Mouse (Mus musculus) frontal cortex, adult (tissue): ENCODE measurements at regions not wholly inside any gene's neighbourhood (a gene's known extent, or its start where the extent isn't known, plus 50 kb on each side); places are given as distances from the start of the nearest gene placed in this dataset.
"Not testable (repeated sequence)": the region's sequence is repeated elsewhere in the genome, so short reads cannot be mapped to it uniquely, and the experiment has no call there.

Experiments
- ATAC-seq: cut with Nextera tagmentation; 2 replicates; pipeline ENCODE4 v1.9.2; 2017; ENCODE audit warnings: mild to moderate bottlenecking, moderate library complexity, mixed read lengths; ENCODE audit not compliant: low TSS enrichment

DNA sequence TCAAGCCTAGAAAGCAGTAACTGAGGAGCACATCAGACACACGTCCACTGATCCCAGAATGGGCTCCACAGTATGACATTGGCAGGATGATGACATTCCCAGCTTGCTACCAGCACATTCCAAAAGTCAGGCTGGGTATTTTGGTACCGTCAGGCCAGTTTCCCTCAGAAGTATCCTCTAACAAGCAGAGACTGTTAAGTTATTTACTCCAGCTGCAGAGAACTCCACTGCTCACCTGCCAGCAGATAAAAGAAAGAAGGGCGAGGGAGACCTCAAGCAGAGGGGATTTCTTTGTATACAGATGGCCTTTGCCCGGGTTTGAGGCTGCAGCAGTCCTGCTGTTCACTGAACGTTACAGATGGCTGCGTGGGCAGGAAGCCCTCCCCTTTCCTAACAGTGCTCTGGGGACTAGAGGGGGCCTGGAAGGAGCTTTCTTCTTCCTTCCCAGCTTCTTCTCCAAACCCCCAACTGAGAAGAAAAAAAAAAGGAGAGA is 175.2 kb upstream of the Meox2 start:
- 0 out of 2 replicates have a peak, but pooled peaks have one; percentile 31 for ATAC-seq

DNA sequence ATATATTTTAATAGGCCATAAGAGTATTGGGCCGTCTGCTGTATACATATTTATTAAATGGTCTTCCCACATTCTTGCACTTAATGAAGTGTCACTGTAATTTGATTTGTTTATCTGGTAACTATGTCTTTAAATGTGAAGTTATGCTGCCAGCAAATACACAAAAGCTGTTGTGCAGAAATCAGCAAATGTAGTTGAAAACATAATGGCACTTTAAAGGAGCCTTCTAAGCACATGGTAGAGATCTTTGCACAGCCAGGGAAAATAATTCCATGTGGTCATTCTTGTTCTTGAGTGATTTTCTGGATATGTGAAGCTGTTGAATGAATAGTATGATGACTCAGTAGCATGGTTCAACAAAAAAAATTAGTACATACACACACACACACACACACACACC is 164.4 kb upstream of the Meox2 start:
- ATAC-seq, result no peak

GRCm38 (mm10) chr12:36945964-36946363 is 162.4 kb upstream of the Meox2 start:
- no peak for ATAC-seq

GRCm38 (mm10) chr12:36947902-36948301 is 160.4 kb upstream of the Meox2 start:
- ATAC-seq, result no peak

- ATAC-seq, result no peak
Observed at GRCm38 (mm10) chr12:36949096-36949738, 159.1 kb upstream of the Meox2 start.

DNA sequence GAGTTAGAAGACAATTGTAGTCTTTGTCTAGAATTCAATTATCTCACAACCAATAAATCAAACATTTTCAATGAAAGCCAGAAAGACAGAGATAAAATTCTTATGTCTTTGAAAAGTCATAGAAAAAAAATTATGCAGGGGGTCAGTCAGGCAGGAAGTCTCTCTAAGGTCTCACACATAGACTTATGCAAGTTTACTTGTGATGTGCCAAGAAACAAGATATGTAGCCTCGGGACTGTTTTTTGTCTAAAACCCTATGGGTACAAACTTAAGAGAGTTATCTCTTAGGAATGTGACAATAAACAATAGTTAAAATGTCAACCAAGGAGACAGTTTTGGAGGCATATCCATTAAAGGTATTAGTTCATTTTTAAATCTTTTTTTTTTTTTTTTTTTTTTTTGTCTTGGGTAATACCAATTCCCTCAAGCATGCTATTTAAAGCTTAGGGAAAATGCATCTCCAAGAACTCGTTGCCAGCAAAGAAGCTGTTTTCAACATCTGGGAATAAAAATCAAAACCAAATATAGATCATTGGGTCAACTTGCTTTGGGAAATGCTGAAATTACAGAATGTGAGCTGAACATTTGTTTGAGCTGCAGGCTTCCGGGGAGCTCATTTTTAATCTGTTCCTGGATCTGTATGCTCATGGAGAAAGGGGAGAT is 133.8 kb upstream of the Meox2 start:
- ATAC-seq, result no peak

DNA sequence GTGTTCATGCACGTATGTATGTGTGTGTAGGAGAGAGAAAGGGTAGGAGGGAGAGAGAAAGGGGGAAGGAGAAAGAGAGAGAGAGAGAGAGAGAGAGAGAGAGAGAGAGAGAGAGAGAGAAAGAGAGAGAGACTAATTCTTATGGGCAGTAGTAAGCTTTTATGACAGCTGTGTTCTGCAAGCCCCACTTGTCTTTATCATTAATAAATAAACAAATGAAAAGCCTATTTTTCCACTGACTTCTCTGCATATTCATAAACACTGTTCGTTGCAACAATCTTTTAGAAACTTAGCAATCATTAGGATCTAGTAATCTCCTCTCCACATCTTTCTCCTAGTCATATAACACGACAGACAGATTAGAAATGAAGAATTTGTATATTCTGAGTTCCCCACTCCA is 131.2 kb upstream of the Meox2 start:
- ATAC-seq, result no peak

- no peak for ATAC-seq
Observed at GRCm38 (mm10) chr12:36991135-36991534, 117.2 kb upstream of the Meox2 start.

- ATAC-seq, result no peak
Observed at GRCm38 (mm10) chr12:36991970-36992369, 116.4 kb upstream of the Meox2 start.

DNA sequence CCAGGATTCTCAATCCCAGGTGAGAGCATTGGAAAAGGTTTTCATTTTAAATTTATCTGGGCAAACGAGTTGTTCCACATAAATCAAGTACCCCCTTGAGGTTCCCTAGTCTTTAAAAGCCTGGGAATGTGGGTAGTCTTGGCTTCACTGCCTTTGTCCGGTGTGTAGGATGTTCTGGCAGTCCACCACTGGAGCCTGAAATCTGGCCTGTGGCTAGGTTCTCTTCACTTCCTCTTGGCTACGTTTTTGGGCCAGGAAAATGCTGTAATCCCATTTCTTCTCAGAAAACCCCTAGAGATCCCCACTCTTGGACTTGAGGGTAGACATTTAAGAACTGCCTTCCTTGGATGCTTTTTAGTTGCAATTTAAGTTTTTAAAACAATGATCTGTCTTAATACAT is 106.9 kb upstream of the Meox2 start:
- no peak for ATAC-seq

GRCm38 (mm10) chr12:37005262-37005661 is 103.1 kb upstream of the Meox2 start:
- ATAC-seq, result no peak

DNA sequence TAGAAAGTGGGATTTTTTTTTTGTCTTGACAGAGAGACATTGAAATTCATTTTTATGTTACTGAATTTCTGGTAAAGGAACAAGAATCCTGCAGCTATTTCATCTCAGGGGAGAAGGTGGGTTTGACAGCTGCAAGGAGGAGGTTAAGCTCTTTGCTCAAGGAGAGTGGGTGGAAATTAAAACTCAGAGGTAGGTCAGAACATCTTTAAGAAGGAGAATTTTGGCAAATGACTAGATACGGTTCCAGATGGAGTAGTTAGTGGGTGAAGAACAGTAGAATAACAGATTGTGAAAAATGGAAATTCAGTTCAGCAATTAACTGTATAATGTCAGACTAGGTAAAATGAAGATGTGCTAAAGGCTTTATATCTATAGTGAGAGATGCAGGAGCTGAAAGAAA is 98.0 kb upstream of the Meox2 start:
- ATAC-seq, result peak; percentile 64; the same call in 1 of the 2 replicates

GRCm38 (mm10) chr12:37014401-37014800 is 93.9 kb upstream of the Meox2 start:
- no peak for ATAC-seq

DNA sequence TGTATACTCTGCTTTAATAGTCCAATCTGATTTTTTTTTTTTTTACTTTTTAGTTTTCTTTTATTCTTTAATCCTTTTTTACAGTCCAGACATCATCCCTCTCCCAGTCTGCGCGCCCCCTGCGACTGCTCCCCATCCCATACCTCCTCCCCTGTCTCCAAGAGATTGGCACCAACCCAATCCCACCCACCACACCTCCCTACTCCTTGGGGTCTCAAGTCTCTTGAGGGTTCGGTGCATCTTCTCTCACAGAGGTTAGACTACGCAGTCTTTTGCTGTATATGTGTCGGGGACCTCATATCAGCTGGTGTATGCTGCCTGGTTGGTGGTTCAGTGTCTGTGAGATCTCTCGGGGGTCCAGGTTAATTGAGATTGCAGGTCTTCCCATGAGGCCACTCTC is 93.4 kb upstream of the Meox2 start:
- not testable (repeated sequence) for ATAC-seq

GRCm38 (mm10) chr12:37015474-37016248 is 92.7 kb upstream of the Meox2 start:
- ATAC-seq, result no peak

GRCm38 (mm10) chr12:37047191-37047590 is 61.1 kb upstream of the Meox2 start:
- ATAC-seq, result no peak

- no peak for ATAC-seq
Observed at GRCm38 (mm10) chr12:37050596-37050995, 57.7 kb upstream of the Meox2 start.

DNA sequence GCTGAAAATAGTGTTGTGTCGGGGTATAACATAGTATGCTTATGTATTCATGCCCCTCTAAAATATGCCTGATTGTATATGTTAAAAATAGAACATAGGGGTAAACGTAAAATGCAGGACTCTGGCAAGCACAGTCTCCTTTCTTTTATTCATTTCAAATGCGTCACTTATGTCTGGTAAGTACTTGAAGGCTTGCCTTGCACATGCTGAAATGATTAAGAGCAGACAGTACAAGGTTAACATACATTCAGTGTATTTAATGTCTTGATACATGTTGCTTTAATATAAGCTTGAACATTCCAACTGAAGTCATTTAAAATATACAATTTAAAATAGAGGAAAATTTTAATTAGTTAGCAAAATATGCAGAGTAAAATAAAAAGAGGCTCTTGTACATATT is 50.9 kb upstream of the Meox2 start:
- ATAC-seq, result no peak
